Mouse (Mus musculus) kidney, postnatal 4 days (tissue): ENCODE measurements around the gene Nicn1.

ENCODE experiments used
- DNase-seq, 2 experiments: peaks; one replicate each; pipeline ENCODE4 v3.0.0; 2021; ENCODE audit warnings: mixed read lengths in 2 of 2

Gene Nicn1

GRCm38 (mm10) chr9:108338886-108339781 lies 48.9 kb downstream of the Nicn1 start, which contains the start of gene Gpx1:
Gene Gpx1, plus strand, starts transcription at chr9:108338903.
- DNase-seq: peak; percentile 92 to 95

- peak; percentile 23 to 40 for DNase-seq
Observed at GRCm38 (mm10) chr9:108339886-108340257, 49.6 kb downstream of the Nicn1 start.

- no peak for DNase-seq
Observed at GRCm38 (mm10) chr9:108340258-108341138, 50.3 kb downstream of the Nicn1 start.

GRCm38 (mm10) chr9:108341139-108341475 lies 50.9 kb downstream of the Nicn1 start:
- DNase-seq: no peak

- DNase-seq: no peak
Observed at GRCm38 (mm10) chr9:108341801-108342200, 51.6 kb downstream of the Nicn1 start.

- DNase-seq: no peak
Observed at GRCm38 (mm10) chr9:108342301-108342831, 52.1 kb downstream of the Nicn1 start.

GRCm38 (mm10) chr9:108343331-108343730 lies 53.1 kb downstream of the Nicn1 start:
- no peak for DNase-seq

GRCm38 (mm10) chr9:108343835-108344234 lies 53.6 kb downstream of the Nicn1 start:
- no peak for DNase-seq

- no peak for DNase-seq
Observed at GRCm38 (mm10) chr9:108344471-108344870, 54.2 kb downstream of the Nicn1 start.
